Mouse (Mus musculus) adrenal gland, postnatal 14 days (tissue): ENCODE measurements around the gene Gm10318. TPM values are rescaled to one million over a fixed set of nuclear protein-coding genes. Genes with fewer than 3 reads are reported as not detected.

Source experiments
- DNase-seq: peaks from one replicate; pipeline ENCODE4 v3.0.0; 2021; ENCODE audit warnings: mixed read lengths
- long read RNA-seq, 2 experiments: library from polyadenylated mRNA; stranded (forward); transcript quantifications; one replicate each; pipeline ENCODE4 v2.0.0; 2021
- total RNA-seq: library from RNA; stranded (reverse); gene quantifications from 2 replicates; pipeline ENCODE4 v1.2.3, GENCODE M21; 2021

Gm10318 gene
- total RNA-seq, result not detected in 2 replicates
- long read RNA-seq, experiment 1, result 0 reads
- long read RNA-seq, experiment 2, result 0 reads

GRCm38 (mm10) chr10:77852559-77852958 is at the start of gene Gm10318:
TSS of gene Gm10318 (plus strand) at chr10:77852859.
- DNase-seq, result no peak

- DNase-seq, result no peak
Observed at GRCm38 (mm10) chr10:77804095-77804494, 48.6 kb upstream of the Gm10318 start.

DNA sequence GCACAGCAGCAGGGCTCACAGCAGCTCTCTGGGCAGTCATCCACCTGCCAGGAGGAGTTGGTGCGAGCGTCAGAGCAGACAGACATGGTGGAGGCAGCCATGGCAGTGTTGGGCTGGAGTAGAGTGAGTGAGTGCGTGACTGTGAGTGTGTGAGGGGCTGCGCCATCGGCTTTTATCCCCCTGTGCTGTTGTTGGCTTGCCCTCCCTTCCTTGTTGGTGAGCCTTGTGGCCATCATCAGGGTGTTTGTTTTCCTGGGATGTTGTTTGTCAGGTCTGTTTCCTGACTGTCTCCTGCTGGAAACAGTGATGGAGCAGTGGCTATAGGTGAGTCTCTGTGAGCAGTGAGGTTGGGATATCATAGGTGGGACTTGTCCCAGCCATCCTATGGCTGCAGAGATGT is 40.9 kb upstream of the Gm10318 start, which contains the start of gene Gm9507:
Gene Gm9507, minus strand, starts transcription at position 101 of the 400 bp plus-strand sequence.
- DNase-seq, result no peak

DNA sequence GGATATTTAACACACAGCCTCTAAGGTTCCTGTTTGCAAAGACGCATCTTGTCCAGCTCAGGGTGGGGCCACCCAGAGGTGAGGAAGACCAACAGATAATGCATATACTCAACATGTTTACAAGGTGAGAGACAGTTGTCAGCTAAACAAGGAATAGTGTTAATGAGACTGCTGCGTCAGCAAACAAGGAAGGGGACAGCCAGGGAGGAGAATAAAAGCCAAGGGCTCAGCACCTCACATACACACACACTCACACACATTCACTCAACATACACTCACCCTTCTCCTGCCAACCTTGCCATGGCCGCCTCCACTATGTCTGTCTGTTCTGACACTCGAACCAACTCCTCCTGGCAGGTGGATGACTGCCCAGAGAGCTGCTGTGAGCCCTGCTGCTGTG is 38.3 kb upstream of the Gm10318 start, which contains the start of gene Gm2696:
Gene Gm2696, plus strand, starts transcription at position 301 of the 400 bp plus-strand sequence.
- DNase-seq, result no peak

- DNase-seq, result peak; percentile 53
Observed at GRCm38 (mm10) chr10:77815514-77815913, 37.1 kb upstream of the Gm10318 start.

DNA sequence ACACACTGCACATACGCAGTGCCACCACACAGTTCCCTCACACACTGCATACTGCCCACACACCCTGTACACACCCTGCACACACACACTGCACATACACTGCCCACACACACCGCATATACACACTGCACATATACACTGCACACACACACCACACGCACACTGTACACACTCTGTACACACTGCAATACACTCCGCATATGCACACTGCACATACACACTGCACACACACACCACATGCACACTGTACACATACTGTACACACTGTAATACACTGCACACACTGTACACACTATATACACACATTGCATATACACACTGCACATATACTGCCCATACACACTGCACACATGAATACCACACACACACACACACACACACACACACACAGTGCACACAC is 34.1 kb upstream of the Gm10318 start:
- no peak for DNase-seq

- no peak for DNase-seq
Observed at GRCm38 (mm10) chr10:77819203-77819602, 33.5 kb upstream of the Gm10318 start.

- no peak for DNase-seq
Observed at GRCm38 (mm10) chr10:77826951-77827350, 25.7 kb upstream of the Gm10318 start, which contains the start of gene Krtap10-4. TSS of gene Krtap10-4 (minus strand) at chr10:77827095.

- DNase-seq, result no peak
Observed at GRCm38 (mm10) chr10:77835647-77836046, 17.0 kb upstream of the Gm10318 start, which contains the start of gene Krtap10-10. TSS of gene Krtap10-10 (plus strand) at chr10:77835947.

DNA sequence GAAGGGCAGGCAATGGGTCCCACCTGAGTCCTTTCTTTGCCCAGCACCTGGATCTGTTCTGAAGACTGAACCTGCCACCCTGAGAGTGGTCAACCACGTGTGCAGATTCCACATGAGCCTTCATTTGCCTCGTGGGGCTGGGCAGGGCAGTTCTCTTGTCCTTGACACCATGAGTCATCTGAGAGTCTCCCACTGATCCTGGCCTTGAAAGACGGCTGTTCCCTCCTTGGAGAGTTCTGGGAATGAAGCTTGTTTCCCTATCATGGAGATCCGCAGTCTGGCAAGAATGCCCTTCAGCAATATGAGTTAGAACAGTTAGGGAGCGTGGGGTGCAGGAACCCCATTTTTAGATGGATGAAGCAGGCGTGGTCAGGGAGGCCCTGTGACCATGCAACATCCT is 13.7 kb upstream of the Gm10318 start:
- peak; percentile 15 for DNase-seq

GRCm38 (mm10) chr10:77846503-77846902 is 6.2 kb upstream of the Gm10318 start, which contains the start of gene Gm36176:
TSS of gene Gm36176 (plus strand) at chr10:77846803.
- no peak for DNase-seq

- no peak for DNase-seq
Observed at GRCm38 (mm10) chr10:77846961-77847360, 5.7 kb upstream of the Gm10318 start.

DNA sequence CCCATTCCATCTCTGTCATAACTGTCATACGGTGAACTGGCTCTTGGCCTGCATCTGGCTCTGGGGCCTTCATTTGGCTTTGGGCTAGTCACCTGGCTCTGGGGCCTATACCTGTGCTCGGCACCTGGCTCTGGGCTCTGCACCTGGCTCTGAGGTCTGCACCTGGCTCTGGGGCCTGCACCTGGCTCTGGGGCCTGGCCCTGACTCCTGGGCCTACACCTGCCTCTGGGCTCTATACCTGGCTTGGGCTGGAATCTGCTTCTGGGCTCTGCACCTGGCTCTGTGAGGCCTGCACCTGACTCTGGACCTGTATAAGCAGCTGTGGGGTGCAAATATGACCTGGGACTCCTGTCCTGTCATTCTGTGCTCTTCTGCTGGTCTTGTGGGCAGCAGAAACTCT is 5.1 kb upstream of the Gm10318 start:
- DNase-seq, result no peak

GRCm38 (mm10) chr10:77861675-77862074 is 9.0 kb downstream of the Gm10318 start, which contains the start of gene Gm3285:
TSS of gene Gm3285 (plus strand) at chr10:77861975.
- no peak for DNase-seq

DNA sequence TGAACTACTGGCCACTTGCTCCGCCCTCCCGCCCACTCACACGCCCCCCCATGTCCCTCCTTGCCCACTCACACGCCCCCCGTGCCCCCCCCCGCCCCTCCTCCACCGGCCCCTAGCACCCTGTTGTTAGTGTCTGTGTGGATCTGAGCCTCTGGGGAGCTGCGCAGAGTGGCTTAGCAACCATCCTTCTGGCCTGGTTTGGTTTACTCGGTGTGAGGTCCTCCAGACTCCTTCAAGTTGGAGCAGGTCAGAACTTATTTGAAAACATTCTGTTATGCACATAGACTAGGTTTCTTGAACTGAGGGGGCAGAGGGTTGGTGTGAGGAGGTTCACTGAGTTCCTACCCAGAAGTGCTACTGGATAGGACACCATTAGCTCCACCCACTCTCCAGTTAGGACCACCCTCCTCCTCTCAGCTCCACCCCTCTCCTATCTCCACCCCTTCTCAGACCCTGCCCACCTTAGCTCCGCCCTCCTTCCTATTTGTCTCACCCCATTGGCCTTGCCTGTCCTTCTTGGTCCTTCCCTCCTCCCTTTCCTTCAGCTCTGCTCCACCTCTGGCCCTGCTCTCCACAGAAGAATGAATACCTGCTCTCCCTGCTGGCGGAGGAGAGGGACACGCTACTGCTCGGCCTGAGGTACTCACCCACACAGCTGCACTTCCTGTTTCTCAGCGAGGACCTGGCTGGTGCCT is 11.6 kb downstream of the Gm10318 start:
- peak; percentile 75 for DNase-seq

GRCm38 (mm10) chr10:77864762-77865143 is 12.1 kb downstream of the Gm10318 start:
- no peak for DNase-seq

DNA sequence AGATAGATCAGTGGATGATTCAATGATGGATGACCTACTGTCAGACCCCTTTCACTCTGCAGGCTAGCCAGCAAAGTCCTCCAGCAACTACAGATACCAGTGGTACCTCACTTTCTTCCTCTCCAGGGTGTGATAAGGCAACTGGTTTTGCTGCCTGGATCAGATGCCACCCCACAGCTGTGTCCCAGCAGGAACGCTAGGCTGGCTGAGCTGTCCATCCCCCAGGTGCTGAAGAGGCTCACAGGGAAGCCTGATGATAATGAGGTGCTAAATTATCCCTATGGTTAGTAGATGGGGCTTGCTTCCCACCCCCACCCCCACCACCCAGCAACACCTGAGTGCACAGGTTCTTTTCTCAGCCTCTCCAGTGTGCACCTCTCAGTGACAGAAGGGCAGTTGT is 14.9 kb downstream of the Gm10318 start:
- no peak for DNase-seq

DNA sequence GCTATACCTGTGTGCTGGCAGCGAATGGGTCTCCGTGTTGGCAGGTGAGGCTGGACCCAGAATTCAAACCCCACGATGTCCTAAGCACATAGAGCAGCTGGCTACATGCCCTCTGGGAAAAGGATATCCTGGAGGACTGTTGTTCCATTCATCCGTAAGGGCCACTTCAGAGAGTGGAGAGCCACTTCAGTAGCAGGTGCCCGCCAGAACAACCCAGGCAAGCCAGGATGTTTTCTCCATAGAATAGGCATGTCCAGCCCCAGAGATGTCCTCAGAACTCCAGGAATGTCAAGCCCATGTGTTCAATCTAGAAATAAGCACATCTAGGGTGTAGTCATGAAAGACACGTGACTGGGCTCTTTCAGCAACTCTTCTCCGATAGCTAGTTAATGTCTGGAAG is 17.0 kb downstream of the Gm10318 start:
- DNase-seq, result no peak

DNA sequence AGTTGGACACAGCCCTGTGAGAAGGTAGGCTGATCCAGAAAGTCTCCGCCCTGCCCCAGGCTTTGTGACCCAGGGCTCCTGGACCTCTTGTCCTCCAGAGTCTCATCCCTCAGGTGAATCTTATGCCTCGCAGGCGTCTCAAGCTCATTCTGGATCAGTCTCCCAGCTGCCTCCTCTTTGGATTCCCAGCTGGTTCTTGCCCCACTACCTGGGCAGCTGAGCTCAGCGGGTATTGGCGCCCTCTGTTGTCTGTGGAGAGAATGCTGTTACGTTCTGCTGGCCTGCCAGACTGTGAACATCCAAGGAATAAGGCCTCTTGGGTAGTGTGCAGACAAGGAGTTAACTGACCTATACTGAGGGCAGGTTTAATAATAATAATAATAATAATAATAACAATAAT is 26.3 kb downstream of the Gm10318 start:
- DNase-seq, result peak; percentile 53

DNA sequence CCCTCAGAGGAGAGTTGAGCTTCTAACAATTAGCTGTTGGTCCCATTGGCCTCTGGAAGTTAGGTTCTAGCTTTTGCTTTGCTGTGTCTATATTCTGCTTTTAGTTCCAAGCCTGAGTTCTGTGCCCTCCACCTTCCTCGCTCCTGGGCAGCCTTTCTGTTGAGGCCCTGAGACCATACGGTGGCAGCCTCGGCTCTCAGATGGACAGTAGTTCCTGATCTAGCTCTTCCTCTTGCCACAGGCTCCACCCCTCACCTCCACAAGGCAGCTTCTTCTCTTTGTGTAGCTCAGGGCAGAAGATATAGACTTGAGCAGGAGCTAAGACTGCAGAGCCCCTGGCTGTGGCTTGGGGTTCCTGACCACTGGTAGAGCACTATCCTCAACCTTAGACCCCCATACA is 27.6 kb downstream of the Gm10318 start:
- DNase-seq, result no peak

DNA sequence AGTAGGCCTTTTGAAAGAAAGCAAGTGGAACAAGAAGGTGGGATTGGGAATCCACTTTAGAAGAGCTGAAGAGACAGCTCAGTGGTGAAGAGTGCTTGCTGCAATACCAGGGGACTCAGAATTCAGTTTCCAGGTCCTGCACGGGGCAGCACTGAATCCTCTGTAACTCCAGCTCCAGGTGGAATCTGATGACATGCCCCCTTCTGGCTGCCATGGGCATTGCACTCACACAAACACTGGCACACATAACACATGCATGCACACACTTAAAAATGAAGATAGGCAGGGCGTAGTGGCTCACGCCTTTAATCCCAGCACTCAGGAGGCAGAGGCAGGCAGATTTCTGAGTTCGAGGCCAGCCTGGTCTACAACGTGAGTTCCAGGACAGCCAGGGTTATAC is 29.9 kb downstream of the Gm10318 start:
- DNase-seq, result no peak

- peak; percentile 27 for DNase-seq
Observed at GRCm38 (mm10) chr10:77886007-77886747, 33.5 kb downstream of the Gm10318 start.

- no peak for DNase-seq
Observed at GRCm38 (mm10) chr10:77890987-77891565, 38.4 kb downstream of the Gm10318 start.
